Mouse (Mus musculus): Measurements from ENCODE around the gene Zfp951. TPM values are rescaled to one million over a fixed set of nuclear protein-coding genes. Genes with fewer than 3 reads are reported as not detected.

Zfp951 gene
- not detected in 2 replicates for polyA plus RNA-seq (2012; rRNA removed; ENCODE audit: low replicate concordance)

DNA sequence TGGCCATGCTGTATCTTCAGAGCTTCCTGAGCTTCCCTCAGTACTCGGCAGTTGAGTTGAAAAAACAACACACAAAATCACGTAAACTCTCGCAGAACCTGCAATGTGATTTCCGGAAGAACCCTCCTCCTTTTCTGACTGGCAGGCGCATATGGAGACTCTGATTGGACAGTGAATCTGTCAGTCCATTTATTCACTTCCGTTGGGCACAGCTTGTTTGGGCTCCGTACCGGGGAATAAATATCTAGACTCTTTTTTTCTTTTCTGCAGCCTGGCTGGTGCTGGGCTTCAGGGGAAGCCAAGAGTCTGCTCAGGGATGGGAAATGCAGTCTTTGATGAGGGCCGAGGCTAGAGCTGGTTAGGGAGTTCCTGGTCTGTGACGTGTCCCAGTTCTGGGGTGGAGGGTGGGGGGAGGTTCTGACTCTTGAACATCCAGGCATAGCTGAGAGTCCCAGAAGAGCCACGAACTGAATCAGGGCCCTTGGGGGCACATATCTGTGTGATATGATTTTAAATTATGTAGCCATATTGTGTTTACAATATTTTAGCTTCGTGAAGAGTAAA is at the start of gene Zfp951:
Gene Zfp951, minus strand, starts transcription at position 109 of the 564 bp plus-strand sequence.

Other genes with a start within 250 kb of the Zfp951 start
- gene Abcg3, start 122.6 kb upstream of the Zfp951 start, polyA plus RNA-seq (2012; rRNA removed; ENCODE audit: low replicate concordance), result 0.09 and 0.26 TPM in 2 replicates